Mouse (Mus musculus) liver, postnatal 0 days (tissue): ENCODE measurements at regions not wholly inside any gene's neighbourhood (a gene's known extent, or its start where the extent isn't known, plus 50 kb on each side); places are given as distances from the start of the nearest gene placed in this dataset.
A peak's percentile ranks its signal among the peaks of the same experiment; 100 is the strongest.

Experiments used
- ATAC-seq: fragments of 200-750 bp; cut with Nextera tagmentation; 2 replicates; pipeline ENCODE4 v1.8.0; 2017; ENCODE audit warnings: mild to moderate bottlenecking, moderate library complexity
- DNase-seq: peaks from one replicate; pipeline ENCODE4 v3.0.0-alpha.2; 2016
- H3K27ac ChIP-seq: fragments of 300-500 bp; sonication (generic); 2 replicates; pipeline ENCODE4 v1.5.1; 2014; ENCODE audit warnings: antibody characterized with exemption, moderate library complexity, mild to moderate bottlenecking, low read depth
- H3K27me3 ChIP-seq: fragments of 300-500 bp; sonication (generic); 2 replicates; pipeline ENCODE4 v1.6.1; 2014; ENCODE audit warnings: low read length, control low read depth, mixed read lengths; ENCODE audit not compliant: insufficient read depth
- H3K36me3 ChIP-seq: fragments of 300-500 bp; sonication (generic); replicated peaks from 2 replicates; pipeline ENCODE4 v1.6.1; 2014; ENCODE audit warnings: mild to moderate bottlenecking, control low read depth, low read length, moderate library complexity, mixed read lengths; ENCODE audit not compliant: insufficient read depth
- H3K4me1 ChIP-seq: fragments of 300-500 bp; sonication (generic); 2 replicates; pipeline ENCODE4 v1.6.1; 2014; ENCODE audit warnings: antibody characterized with exemption, mild to moderate bottlenecking, control low read depth; ENCODE audit not compliant: insufficient read depth
- H3K4me2 ChIP-seq: fragments of 300-500 bp; sonication (generic); 2 replicates; pipeline ENCODE4 v1.6.1; 2014; ENCODE audit warnings: low read depth, mild to moderate bottlenecking, low read length, moderate library complexity, mixed read lengths
- H3K4me3 ChIP-seq: fragments of 300-500 bp; sonication (generic); 2 replicates; pipeline ENCODE4 v1.5.1; 2014; ENCODE audit warnings: low read depth, low read length
- H3K9ac ChIP-seq: fragments of 300-500 bp; sonication (generic); replicated peaks from 2 replicates; pipeline ENCODE4 v1.6.1; 2014; ENCODE audit warnings: mild to moderate bottlenecking, moderate library complexity
- H3K9me3 ChIP-seq: fragments of 300-500 bp; sonication (generic); 2 replicates; pipeline ENCODE4 v1.6.1; 2016; ENCODE audit warnings: mild to moderate bottlenecking, control low read depth, low read length, mixed read lengths
- CTCF ChIP-seq: sonication (generic); IDR thresholded peaks from 2 replicates; pipeline ENCODE4 v1.5.1; 2016; ENCODE audit warnings: antibody characterized with exemption, low read depth
- EP300 ChIP-seq: IDR thresholded peaks from 2 replicates; pipeline ENCODE4 v1.6.1; 2016; ENCODE audit warnings: antibody characterized with exemption, low read depth, mild to moderate bottlenecking
- WGBS: fragments of 180-500 bp; shearing (Covaris S2); extraction: QIAGEN DNeasy Blood & Tissue Kit; methylation state at CpG from one replicate; pipeline ENCODE4 v1.1.7; 2014; ENCODE audit not compliant: insufficient replicate concordance; 5-methylcytosine and 5-hydroxymethylcytosine counted together

GRCm38 (mm10) chr10:30280451-30280850, 80.1 kb upstream of the Cenpw start:
- DNase-seq (no peak), ATAC-seq (no peak)
- H3K9ac ChIP-seq = no peak overlapping the region
- no peaks in the 10 kb centered on the region for H3K27me3 ChIP-seq
- WGBS = 73% methylated on average over 1 of the region's 1 CpGs
- no peaks in the 10 kb centered on the region for H3K9me3 ChIP-seq
- no peaks in the 10 kb centered on the region for H3K36me3 ChIP-seq
- H3K27ac ChIP-seq = no peak overlapping the region
- H3K4me1 ChIP-seq = no peaks in the 10 kb centered on the region
- no peak for TF ChIP-seq CTCF
- no peak for TF ChIP-seq EP300
- H3K4me3 ChIP-seq = no peak overlapping the region
- no peak overlapping the region for H3K4me2 ChIP-seq

- H3K9ac ChIP-seq = no peak overlapping the region
- no peak for ATAC-seq
- no peaks in the 10 kb centered on the region for H3K9me3 ChIP-seq
- H3K4me2 ChIP-seq = no peak overlapping the region
- 54% methylated on average over 3 of the region's 3 CpGs for WGBS
- H3K4me3 ChIP-seq = no peak overlapping the region
- H3K27me3 ChIP-seq = no peaks in the 10 kb centered on the region
- no peaks in the 10 kb centered on the region for H3K4me1 ChIP-seq
- H3K27ac ChIP-seq = no peak overlapping the region
- TF ChIP-seq CTCF (no peak), EP300 (no peak)
- no peaks in the 10 kb centered on the region for H3K36me3 ChIP-seq
- no peak for DNase-seq
Observed at GRCm38 (mm10) chr10:30279978-30280377, 79.6 kb upstream of the Cenpw start.

- Histone ChIP-seq H3K27me3 (no peaks in the 10 kb centered on the region), H3K36me3 (no peaks in the 10 kb centered on the region), H3K9ac (no peak overlapping the region), H3K27ac (no peak overlapping the region), H3K4me3 (no peak overlapping the region), H3K4me2 (no peak overlapping the region), H3K4me1 (no peaks in the 10 kb centered on the region), H3K9me3 (no peaks in the 10 kb centered on the region)
- ATAC-seq = no peak
- no peak for DNase-seq
- TF ChIP-seq CTCF (no peak), EP300 (no peak)
Observed at GRCm38 (mm10) chr10:30278987-30279386, 78.6 kb upstream of the Cenpw start.

GRCm38 (mm10) chr10:30265129-30265528, 64.8 kb upstream of the Cenpw start:
- no peak overlapping the region for H3K27ac ChIP-seq
- DNase-seq (no peak), ATAC-seq (no peak)
- H3K4me3 ChIP-seq = no peak overlapping the region
- H3K9me3 ChIP-seq = no peaks in the 10 kb centered on the region
- WGBS = 71% methylated on average over 4 of the region's 4 CpGs
- no peaks in the 10 kb centered on the region for H3K36me3 ChIP-seq
- H3K4me1 ChIP-seq = no peaks in the 10 kb centered on the region
- no peaks in the 10 kb centered on the region for H3K27me3 ChIP-seq
- TF ChIP-seq EP300 = no peak
- TF ChIP-seq CTCF = no peak
- no peak overlapping the region for H3K4me2 ChIP-seq
- H3K9ac ChIP-seq = no peak overlapping the region

GRCm38 (mm10) chr10:30259716-30260115, 59.4 kb upstream of the Cenpw start:
- TF ChIP-seq CTCF (no peak), EP300 (no peak)
- Histone ChIP-seq H3K9ac (no peak overlapping the region), H3K36me3 (no peaks in the 10 kb centered on the region), H3K4me1 (no peaks in the 10 kb centered on the region), H3K9me3 (no peaks in the 10 kb centered on the region), H3K4me2 (no peak overlapping the region), H3K27ac (no peak overlapping the region), H3K27me3 (no peaks in the 10 kb centered on the region), H3K4me3 (no peak overlapping the region)
- WGBS = 61% methylated on average over 3 of the region's 3 CpGs
- DNase-seq (no peak), ATAC-seq (peak; percentile 38; the same call in 1 of the 2 replicates)

- DNase-seq (no peak), ATAC-seq (no peak)
- Histone ChIP-seq H3K36me3 (no peaks in the 10 kb centered on the region), H3K4me1 (no peaks in the 10 kb centered on the region), H3K4me3 (no peak overlapping the region), H3K27ac (no peak overlapping the region), H3K9ac (no peak overlapping the region), H3K4me2 (no peak overlapping the region), H3K27me3 (no peaks in the 10 kb centered on the region), H3K9me3 (no peaks in the 10 kb centered on the region)
- TF ChIP-seq EP300 (no peak), CTCF (no peak)
- 61% methylated on average over 4 of the region's 4 CpGs for WGBS
Observed at GRCm38 (mm10) chr10:30257889-30258288, 57.5 kb upstream of the Cenpw start.
